Mouse (Mus musculus): Measurements from ENCODE around the gene 1700022I11Rik.

1700022I11Rik gene

DNA sequence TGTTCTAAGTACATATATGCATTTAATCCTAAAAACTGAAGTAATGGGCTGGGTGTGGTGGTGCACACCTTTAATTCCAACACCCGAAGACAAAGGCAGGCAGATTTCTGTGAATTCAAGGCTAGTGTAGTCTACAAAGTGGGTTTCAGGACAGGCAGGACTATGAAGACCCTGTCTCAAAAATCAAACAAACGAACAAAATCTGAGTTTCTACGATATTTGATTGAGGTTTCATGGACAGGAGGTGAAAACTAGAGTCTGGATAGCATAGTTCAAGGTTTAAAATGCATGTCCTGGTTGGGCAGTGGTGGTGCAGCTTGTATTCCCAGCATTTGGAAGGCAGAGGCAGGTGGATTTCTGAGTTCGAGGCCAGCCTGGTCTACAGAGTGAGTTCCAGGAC lies at the start of gene 1700022I11Rik:
1700022I11Rik (plus strand) TSS at position 301 of the 400 bp plus-strand sequence.
- DNase-seq: no peak

DNA sequence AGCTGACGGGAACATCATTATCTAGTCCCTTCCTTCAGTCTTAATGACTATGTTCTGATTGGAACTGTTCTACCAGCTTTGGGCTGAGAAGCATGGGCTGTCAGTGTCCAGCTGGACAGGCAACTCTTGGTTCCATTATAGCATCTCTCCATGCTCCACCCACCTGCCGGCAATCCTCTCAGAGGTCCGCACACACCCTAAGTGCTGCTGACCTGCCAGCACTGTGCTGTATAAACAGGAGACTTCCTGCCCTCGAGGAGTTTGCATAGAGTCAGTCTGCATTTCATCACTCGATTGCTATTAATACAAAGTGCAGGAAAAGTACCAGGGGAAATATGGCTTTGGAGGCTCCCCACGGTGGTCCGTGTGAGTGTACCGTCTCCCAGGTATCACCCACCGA lies 48.7 kb upstream of the 1700022I11Rik start:
- DNase-seq: no peak

DNA sequence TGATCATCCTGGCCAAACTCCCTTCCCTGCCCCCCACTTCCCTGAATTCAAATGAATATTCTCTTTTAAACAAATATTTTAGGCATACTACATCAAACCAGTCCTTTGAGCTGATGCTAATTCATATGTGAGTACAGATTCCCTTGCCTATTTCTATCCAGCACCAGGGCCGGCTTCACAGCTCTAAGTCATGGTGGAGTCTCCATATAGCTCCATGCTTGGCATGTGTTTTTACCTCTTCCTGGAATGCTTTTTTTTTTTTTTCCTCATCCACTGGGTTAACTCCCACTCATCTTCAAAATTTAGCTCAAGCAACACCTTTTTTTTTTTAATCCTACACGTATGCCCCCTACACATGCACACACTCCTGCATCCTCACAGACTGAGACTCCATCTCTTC lies 47.9 kb upstream of the 1700022I11Rik start:
- no peak for DNase-seq

DNA sequence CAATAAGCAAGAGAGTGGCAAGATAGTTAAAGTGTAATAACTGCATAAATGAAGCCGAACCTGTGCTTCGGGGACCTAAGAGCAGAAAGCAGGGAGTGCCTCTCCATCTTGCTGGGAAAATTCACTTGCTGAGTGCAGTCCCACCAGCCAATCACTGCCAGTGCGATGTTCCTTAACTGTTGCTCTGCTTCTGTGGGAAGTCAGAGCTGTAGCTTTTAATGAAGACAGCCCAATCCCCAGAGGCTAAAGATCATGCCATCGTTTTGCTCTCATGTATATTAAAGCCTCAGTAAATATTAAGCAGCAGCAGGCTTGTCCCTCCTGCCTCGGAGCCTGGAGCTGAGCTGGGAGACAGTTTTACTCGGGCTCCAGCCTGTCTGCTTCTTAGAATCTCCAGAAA lies 47.3 kb upstream of the 1700022I11Rik start:
- DNase-seq: no peak

DNA sequence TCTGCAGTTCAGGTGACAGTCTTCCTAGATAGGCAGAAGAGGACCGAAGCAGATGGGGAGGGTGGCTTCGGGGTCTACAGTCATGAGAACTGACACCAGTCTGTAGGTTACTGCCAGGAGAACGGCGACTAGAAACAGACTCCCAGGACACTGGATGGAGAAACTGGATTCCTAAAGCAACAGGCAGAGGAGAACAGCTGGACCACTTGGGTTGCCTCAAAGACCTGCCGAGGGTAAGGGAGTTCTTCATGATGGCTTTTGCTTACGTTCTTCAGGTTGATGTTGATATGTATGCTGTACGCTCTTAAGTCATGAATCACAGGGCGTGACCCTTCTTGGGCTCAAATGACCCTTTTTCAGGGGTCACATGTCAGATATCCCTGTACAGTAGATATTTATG lies 46.9 kb upstream of the 1700022I11Rik start:
- DNase-seq: no peak

DNA sequence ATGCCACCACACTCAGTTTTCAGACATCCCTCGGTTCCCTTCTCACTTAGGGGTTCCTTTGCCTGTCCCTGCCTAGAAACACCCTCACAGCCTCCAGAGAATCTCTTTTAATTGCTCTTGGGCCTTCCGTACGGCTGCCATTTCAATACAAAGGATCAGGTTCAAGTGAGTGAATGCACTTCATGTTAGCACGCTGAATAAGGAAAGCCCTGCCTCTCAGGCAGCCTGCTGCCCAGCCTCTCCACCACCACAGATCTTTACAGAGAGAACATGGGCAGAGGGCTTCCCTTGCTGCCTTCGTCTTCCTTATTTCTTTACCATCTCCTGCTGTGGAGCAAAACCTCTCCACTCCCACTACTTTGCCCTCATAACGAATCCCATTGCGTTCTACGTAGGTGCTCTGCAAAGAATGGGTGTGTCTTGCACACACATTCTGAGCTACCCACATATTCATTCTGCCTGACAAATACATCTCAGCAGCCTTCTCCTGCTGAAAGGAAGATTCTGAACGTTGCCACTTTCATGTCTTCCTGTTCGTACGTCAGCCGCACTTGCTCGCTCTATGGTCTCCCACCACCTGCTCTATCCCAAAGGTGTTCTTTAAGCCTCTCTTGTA lies 45.2 kb upstream of the 1700022I11Rik start:
- DNase-seq: no peak

DNA sequence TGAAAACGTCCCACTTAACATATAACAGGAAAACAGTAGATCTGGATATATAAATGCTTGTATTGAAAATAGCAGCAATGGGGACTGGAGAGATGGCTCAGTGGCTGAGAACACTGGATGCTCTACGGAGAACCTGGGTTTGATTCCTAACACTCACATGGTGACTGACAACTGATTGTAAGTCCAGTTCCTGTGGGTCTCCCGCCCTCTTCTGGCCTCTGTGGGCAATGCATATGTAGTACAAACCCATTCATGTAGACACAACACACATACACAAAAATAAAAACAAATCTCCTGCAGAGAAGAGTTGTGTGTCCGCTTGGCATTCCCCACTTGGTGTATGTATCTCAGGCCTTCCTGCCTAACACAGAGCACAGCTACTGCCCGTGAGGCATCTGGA lies 41.2 kb upstream of the 1700022I11Rik start:
- no peak for DNase-seq

DNA sequence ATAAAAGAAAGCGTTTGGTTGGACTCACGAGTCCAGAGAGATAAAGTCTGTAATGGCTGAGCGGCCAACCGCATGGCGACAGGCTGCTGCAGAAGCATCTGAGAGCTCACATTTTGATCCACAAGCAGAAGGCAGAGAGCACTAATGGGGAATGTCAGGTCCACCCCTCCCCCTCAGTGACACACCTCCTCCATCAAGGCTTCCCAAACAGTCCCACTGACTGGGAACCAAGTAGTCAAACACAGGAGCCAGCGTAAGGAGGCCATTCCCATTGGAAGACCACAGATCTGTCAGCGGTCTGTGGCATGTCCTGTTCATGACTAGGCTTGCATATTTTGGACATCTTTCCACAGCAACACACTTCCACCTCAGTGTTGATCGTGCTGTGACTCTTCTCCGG lies 40.5 kb upstream of the 1700022I11Rik start:
- DNase-seq: no peak

DNA sequence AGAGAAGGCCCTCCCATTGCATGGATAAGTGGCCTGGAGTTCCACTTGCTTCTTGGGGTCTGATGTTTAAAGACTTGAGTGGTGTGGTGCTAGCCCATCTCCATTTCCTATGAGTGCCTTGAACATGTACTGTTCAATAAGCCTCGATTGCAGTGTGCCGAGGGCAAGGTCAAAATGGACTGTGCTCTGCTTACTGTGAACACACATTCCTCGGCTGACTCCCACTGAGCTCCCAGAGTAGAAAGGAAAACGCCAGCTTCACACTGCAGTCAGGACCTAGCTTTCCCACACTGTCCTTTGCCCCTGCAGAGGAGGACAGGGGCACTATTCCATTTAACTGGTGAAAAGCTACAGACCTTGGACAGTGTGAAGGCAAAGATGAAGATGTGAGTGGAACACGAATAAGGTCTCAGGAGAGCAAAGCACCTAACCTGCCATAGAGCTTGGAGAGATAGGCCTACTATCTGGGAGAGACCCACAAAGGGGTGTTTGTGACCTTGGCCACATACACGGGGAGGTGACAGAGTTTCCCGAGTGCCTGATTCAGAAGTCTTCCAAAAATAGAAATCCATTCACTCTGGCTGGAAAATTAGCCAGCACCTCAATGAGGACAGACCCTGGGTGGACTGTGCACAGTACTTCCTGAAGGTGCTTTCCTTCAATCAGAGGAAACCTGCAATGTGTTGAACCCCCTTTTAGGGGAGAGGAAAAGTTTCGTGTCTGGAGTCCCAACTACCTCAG lies 37.0 kb upstream of the 1700022I11Rik start:
- no peak for DNase-seq

DNA sequence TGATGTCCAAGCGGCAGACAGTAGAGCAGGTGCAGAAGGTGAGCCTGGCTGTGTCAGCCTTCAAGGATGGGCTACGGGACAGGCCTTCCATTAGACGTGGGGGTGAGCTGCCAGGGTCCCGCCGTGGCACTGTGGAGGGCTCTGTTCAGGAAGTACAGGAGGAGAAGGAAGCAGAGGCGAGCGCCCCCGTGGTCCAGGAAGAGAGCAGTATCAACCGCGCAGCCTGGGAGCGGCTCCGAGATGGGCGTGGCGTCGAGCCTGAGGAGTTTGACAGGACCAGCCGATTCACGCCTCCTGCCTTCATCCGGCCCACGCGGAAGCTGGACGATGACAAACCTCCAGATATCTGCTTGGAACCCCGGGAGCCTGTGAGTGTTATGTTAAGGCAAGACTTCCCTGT lies 35.8 kb upstream of the 1700022I11Rik start:
- peak; percentile 54 to 76 for DNase-seq

DNA sequence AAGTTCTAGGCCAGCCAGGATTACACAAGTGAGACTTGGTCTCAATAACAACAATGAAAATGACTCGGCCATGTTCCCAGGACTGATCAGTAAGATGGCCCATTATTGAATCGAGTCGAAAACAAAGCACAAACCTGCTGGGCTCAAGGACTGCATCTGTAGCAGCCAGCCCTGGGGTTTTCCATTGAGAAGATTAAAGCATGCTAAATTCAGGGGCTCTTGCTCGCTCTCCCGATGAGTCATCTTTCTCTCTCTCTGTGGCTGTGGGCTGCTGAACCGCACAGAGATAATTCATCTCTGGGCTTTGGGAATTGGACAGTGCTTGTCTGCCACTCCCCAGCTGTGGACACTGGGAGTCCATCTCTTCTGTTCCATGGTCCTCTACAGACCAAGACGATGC lies 28.0 kb upstream of the 1700022I11Rik start:
- no peak for DNase-seq

DNA sequence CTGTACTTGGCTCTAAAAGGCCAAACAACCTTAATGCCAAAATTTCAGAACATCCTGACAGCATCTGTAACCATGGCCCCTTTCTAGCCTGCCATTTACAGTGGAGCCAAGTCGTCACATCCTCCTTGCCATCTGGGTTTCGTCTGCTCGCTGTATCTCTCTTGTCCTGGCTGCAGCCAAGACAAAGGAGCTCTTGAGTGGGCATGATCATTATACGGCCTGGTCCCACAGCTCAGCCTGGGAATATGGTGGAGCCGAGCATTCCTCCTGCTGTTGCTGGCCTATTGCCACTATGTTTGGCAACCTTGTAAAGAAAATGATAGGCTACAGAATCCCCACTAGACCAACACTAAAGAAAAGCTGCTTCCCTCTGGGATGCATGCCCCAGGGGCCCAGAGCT lies 26.1 kb upstream of the 1700022I11Rik start:
- peak; percentile 36 to 38 for DNase-seq

DNA sequence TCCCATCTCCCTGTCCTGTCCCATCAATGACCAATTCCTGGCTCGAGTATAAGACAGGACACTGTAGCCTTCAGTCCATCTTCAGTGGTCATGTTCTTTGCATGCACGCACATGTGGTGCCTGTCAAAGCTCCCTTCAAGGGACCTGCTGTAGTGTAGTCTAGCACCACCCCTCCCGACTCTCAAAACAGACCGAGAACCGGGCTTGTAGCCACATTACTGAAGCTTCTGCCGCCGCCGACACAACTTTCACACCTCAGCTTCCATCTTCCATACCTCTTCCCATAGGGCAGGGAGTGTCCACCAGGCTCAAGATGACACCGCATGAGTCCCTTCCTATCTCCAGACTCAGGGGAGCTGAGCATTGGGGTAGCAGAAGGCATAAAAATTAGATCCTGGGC lies 25.2 kb upstream of the 1700022I11Rik start:
- DNase-seq: no peak

DNA sequence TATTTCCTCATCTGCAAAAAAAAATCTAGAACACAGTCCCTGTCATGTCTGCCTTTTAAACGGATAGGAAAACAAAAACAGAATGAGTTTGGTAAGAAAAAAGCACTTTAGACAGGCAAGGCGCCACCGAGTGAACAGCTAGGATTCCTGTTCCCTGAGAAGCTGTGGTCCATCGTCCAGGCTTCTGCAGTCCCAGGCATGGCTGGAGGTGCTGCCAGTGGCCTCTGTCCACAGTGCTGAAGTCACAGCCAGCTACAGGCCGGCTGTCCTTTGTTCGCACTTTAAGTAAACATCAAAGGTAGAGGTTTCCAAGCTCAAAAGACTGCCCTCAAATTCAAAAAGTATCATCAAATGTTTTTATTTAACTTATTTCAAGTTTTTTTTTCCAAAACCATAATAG lies 24.4 kb upstream of the 1700022I11Rik start:
- no peak for DNase-seq

DNA sequence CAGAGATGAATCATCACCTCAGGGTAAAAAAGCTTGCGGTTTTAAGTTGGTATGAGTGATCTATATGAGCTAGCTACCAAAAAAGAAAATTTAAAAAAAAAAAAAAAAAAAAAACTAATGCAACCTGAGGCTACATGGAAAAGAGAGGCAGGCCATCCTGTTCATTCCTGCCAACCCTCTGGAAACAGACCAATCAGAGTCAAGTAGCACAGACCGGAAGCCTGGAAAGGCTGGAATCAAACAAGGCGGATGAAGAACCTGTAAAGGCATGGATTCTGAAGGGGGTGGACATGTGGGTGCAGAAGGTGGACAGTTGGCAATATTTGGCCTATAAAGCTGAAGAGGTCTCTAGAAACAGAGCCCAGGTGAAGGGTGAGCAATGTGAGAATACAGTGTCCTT lies 24.0 kb upstream of the 1700022I11Rik start:
- DNase-seq: no peak

DNA sequence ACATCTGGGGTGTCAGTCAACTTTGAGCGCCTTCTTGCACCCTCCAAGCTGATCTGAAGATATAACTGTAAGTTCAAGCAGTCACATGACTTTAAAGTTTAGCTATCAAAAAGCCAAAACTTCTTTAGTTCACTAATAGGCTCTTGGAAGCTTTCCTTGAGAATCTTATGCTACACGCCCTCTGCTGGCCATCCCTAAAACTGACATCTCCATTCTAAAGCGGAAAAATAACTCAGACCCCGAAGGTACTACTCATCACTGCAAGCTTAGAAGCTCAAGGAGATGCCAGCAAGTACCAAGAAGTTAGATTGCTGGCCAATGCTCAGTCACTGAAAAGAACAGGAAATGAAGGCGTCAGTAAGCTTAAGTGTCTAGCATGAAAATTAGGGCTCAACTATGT lies 23.5 kb upstream of the 1700022I11Rik start:
- DNase-seq: peak; percentile 84 to 85

DNA sequence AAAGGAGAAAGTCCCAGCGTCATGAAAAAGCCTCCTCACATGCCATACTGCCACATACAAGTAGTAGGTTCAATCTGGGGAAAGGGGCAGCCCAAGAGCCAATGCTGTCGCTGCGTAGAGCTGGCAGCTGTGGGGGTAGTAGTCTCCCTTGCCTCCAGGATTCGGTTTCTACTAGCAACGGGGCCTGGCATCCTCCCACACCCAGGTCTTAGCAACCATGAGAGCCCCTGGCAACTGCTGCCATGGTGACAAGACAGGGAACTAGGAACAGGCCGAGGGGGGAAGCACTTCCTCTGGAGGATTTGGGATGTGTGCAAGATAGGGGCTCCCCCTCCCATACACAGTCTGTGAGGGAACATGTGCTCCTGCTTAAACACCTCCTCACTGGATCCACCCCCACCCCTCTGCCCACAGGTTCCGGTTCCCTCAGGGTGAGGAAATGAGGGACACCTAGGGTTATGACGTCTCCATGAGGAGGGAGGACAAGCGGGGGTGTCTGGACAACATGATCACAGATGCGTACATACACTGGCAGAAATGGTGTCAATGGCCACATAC lies 22.6 kb upstream of the 1700022I11Rik start:
- peak; percentile 85 to 91 for DNase-seq

DNA sequence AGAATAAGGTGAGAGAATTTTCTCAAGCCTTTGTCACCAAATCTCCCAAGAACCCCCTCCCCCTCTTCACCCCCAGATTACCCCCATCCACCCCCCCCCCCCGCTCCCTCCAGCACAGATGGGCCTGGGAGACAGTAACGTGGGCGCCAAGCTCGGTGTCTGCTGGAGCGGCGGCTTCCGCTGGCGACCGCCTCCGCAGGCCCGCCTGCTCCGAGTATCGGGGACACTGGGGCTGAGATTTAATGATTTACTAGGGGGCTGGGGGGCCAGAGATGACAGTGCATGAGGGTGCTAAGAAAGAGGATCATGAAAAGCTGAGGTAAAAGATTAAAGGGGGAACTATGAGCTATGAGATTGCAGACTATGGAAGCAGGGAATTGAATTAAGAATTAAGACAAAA lies 20.9 kb upstream of the 1700022I11Rik start:
- peak; percentile 38 to 39 for DNase-seq

DNA sequence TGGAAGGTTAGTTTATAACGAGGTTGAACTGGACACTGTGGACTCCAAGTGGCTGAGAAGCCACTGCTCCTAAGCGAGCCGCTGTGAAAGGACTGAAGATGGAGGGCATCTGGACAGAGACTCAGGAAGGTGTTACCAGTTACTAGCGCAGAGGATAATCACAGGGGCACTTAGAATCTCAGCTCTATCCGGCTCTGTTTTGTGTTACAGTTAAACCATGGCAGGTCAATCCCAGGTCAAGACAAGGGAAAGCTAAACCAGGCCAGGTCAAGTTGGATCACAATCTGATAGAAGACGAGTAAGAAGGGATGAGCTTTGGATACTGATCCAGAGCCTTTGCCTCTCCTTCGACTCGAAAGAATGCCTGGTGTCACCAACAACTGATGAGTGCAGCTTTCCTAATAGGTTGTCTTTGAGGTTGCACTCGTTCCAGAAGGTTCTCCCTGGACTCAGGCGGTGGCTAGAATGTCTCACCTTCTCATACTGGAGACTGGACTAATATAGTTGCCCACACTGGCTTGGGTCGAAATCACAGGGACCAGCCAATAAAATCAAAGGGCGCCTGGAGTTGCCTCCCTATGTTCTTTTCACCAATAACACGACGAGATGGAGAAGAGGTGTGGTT lies 20.2 kb upstream of the 1700022I11Rik start:
- DNase-seq: no peak

DNA sequence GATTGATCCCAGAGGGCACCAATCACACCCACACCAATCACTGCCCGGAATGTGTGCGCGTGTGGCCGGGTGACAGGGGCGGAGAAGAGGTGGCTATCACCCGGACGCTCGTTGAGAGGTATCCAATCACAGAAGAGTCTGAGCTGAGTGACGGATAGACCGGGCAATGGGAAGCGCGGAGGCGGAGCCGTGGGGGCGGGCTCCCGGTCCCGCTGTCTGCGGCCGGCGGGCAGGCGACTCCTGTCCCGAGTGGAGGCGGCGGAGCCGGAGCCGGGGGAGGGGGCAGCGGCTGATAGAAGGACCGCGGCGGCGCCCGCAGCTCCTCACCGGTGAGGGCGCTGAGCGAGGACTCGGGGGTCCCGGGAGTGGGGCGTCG lies 19.7 kb upstream of the 1700022I11Rik start, which contains the start of gene Dnajb5:
Dnajb5 (plus strand) TSS at position 139 of the 376 bp plus-strand sequence.
- peak; percentile 98 to 99 for DNase-seq

DNA sequence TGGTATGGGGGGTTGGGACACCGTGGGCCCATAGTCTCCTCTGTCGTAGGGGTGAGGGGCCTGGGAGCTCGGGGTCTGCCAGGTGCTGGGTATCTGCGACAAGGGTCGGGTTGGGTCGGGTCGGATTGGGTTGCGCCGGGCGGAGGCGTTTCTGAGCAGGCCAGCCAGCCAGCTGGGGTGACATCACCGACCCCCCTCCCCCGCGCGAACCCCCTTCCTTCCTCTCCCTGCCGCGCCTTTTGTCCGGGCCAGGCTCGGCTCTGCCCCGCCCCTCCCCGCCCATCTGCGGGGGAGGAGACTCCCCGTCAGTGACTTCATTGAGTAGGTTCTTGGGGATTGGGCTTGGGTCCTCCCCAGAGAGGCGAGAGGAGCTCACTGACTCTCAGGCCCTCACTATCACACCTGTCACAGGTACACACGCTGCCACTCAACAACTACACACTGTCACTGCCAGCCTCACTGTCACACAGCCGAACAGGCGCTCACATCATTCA lies 19.3 kb upstream of the 1700022I11Rik start:
- DNase-seq: peak; percentile 84 to 92

DNA sequence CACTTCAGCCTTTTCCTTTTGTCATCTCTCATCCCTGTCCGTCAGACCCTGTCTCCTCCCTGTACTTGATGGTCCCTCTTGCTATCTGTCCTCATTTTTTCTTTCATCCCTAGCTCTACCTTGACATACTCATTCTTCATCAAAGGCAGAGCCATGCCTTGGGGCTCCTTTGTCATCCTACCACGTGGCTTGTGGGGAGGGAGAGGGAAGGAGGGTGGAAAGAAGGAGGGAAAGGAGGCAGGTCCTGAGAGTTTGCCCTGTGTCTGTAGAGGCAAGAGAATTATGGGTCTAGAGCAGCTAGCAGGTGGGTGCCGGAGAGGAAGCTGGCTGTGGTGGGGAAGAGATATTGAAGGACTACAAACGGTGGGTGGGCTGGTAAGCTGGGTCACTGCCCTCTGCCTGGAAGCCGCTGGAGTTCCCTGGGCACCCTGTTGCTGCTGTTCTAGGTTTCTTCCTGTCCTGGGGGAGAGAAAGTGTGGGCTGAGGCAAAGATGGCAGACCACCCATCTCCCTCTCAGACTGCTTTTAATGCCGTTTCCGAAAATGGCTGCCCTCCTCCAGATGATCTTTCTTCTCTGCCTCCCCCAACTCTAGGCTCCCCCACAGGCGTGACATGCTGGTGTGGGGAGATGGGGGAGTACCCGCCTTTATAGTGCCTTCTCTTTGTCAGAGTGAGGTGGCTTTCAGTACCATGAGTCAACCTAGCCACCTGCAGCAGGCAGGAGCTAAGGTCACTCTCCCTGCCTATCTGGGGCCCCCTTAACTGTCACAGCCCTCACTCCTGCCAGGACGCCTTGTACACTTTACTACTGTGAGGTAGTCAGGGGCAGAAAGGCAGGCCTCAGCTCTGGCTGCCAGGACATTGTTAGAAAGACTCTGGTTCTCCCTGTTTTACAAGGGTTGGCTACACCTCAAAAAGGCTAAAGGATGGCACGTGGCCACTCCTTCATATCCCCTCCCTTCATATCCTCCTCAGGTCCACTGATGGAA lies 17.9 kb upstream of the 1700022I11Rik start:
- DNase-seq: peak in 1 of 2 experiments; percentile 34

Data from cerebellum, postnatal 14 days (tissue).